Comparison of ENCODE assay signal across 8 mouse cellular contexts in genomic region chr1:181793541-181793940, GRCm38 (mm10). TPM values are rescaled to one million over a fixed set of nuclear protein-coding genes. Genes with fewer than 3 reads are reported as not detected.
DNase-seq lines count a peak whose midpoint lies in the region; ATAC-seq and TF ChIP-seq lines count a peak whose summit lies in the region.

No protein-coding gene starts in this region.

- no peak for ATAC-seq in frontal cortex, adult (ENCODE audit: low TSS enrichment)

- intact Hi-C loops in gastrocnemius, adult 2 months (cut with DNase I): no loop called here

- peak; percentile 53 for DNase-seq in left cerebral cortex, adult 11 months (ENCODE audit: low spot score)
- DNase-seq in left cerebral cortex, adult 18-20 months (ENCODE audit: low spot score in 2 of 2): no peak
- DNase-seq in gastrocnemius, adult 2 months: peak; percentile 62
- peak; percentile 64 to 75 for DNase-seq in kidney, postnatal 25 days
- DNase-seq in lung, postnatal 14 days: peak; percentile 82
- no peak for DNase-seq in ovary, adult 18-20 months (ENCODE audit: low spot score)
- no peak for DNase-seq in thymus, postnatal 4 days

- H3K4me3 ChIP-seq in gastrocnemius, adult 2 months: no peak overlapping the region

- H3K27ac ChIP-seq in gastrocnemius, adult 2 months: peak overlapping the region; percentile 77

- TF ChIP-seq CTCF in gastrocnemius, adult 2 months (IDR thresholded peaks at IDR 0.05): no peak

RNA-seq across cellular contexts. Expression of gene Lbr, which starts 49.3 kb away (rescaled TPM):
- 10 to 100 TPM; 13.0 to 15.6 TPM for total RNA-seq in left cerebral cortex, adult 18-20 months (2021)
- 10 to 100 TPM; 22.4 to 25.9 TPM for total RNA-seq in gastrocnemius, adult 2 months (2021)

Comparison
In these comparisons a context has a peak if more than half of its experiments do, and no peak if none do; other contexts are left out.
1. DNase-seq: peak in left cerebral cortex, adult 11 months (single experiment), gastrocnemius, adult 2 months (single experiment), kidney, postnatal 25 days (2 of 2) and lung, postnatal 14 days (single experiment); none in left cerebral cortex, adult 18-20 months (0 of 2), ovary, adult 18-20 months (single experiment) and thymus, postnatal 4 days (single experiment).